Mouse (Mus musculus): ENCODE data around the gene Specc1. TPM values are rescaled to one million over a fixed set of nuclear protein-coding genes. Genes with fewer than 3 reads are reported as not detected.

Specc1 gene
- total and polyA plus RNA-seq, 3 experiments = 2.5 to 5.8 TPM; not detected in 1

DNA sequence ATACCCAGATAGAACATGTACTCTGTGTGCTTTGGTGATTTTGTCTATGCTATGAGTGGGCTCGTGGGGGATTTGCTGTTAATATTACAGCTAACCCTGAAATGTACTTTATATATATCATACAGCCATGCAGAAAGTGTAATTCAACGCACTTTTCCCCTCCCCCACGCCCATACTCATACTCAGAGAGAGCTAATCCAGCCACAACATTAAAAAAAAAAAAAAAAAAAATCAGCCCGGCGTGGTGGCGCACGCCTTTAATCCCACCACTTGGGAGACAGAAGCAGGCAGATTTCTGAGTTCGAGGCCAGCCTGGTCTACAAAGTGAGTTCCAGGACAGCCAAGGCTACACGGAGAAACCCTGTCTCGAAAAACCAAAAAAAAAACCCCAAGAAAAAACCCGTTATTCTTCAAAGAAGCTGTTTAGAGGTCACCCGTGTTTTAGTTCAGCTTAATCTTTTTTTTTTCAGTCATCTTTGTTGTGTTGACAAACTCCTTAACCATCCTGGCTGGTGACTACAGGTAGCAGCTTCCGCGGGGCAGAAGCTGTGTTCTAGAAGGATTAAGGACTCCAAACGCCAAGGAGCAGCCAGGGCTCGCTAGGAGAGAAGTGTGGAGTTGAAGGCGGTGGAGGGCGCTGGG lies 291.3 kb downstream of the Specc1 start (continued):
- no peak for TF ChIP-seq MAX (IDR thresholded peaks at IDR 0.05; ENCODE audit: low read length)
- TF ChIP-seq GABPA (IDR thresholded peaks at IDR 0.05; ENCODE audit: low read depth, low read length) = no peak
- no peak for TF ChIP-seq E2F4 (IDR thresholded peaks at IDR 0.05; ENCODE audit: borderline replicate concordance, low read depth, low read length)

DNA sequence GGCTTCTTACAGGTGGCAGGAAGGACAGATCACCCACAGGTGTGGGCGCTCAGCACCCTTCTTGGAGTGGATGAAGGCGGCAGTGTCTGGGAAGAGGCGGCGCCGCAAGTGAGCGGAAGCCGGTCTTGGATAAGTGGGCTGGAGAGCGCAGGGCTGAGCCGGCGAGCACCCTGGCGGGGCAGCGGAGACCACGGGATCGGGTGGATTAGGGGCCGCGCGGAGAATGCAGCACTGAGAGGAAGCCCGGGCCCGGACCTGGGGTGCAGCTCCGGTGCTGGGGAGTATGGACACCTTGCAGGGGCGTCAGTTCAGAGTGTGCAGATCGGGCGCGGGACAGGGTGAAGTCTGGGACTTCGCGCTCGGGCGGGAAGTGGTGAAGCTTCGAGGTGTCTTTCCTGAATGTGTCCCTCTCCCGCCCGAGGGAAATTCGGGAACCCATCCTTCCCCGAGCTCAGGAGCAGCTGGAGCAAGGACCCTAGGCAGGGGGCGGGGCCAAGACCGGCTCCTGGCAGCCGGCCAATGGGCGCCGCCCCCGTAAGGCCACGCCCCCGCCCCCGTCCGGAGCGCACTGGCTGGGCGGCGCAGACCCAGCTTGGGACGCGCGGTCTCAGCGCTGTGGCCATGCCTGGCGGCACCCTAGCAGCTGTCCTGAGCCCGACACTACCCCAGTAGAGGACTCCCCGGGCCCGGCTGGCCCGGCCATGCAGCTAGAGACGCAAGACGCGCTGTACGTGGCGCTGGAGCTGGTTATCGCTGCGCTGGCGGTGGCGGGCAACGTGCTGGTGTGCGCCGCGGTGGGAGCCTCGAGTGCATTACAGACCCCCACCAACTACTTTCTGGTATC lies 292.1 kb downstream of the Specc1 start, which contains the start of gene Adora2b:
Gene Adora2b, plus strand, starts transcription at position 584 of the 844 bp plus-strand sequence.
- peak; percentile 86 for DNase-seq (ENCODE audit: low read depth, low spot score)
- no peaks in the 10 kb centered on the region for H3K9me3 ChIP-seq (replicated peaks; ENCODE audit: insufficient read depth, low read length)
- peak within 1 kb of the TSS; percentile 71 for H3K9ac ChIP-seq (ENCODE audit: control insufficient read depth, low read depth, low read length, poor library complexity, severe bottlenecking)
- H3K36me3 ChIP-seq (ENCODE audit: control insufficient read depth in 1 of 2, insufficient read depth in 2 of 2, low read length in 2 of 2) = peaks cover 0 to 13% of the 10 kb centered on the region in 2 experiments; a peak in 2 of 4 replicates
- H3K27me3 ChIP-seq (ENCODE audit: control insufficient read depth in 1 of 2, insufficient read depth in 2 of 2, low read length in 2 of 2) = no peaks in the 10 kb centered on the region
- H3K4me3 ChIP-seq (ENCODE audit: control insufficient read depth in 1 of 2, insufficient read depth in 1 of 2, low read depth in 2 of 2, low read length in 2 of 2) = peak within 1 kb of the TSS; percentile 76 to 79
- H3K4me1 ChIP-seq (ENCODE audit: control insufficient read depth in 1 of 2, insufficient read depth in 2 of 2, low read length in 2 of 2) = peaks cover 0 to 16% of the 10 kb centered on the region in 2 experiments; a peak in 3 of 4 replicates
- H3K79me2 ChIP-seq (ENCODE audit: control insufficient read depth, insufficient read depth, low read length, poor library complexity) = no peaks in the 10 kb centered on the region
- no peak within 1 kb of the TSS for H3K27ac ChIP-seq (ENCODE audit: control insufficient read depth, low read depth, low read length)
- 0 out of 2 replicates have a peak, but pooled peaks have one; percentile 5 for TF ChIP-seq ETS1 (IDR thresholded peaks at IDR 0.05; ENCODE audit: low read depth, low read length)
- no peak for TF ChIP-seq ELF1 (IDR thresholded peaks at IDR 0.05; ENCODE audit: low read depth, low read length)
- no peak for TF ChIP-seq GABPA (IDR thresholded peaks at IDR 0.05; ENCODE audit: low read depth, low read length)
- no peak for TF ChIP-seq ZC3H11A (IDR thresholded peaks at IDR 0.05; ENCODE audit: low read depth, low read length)
- no peak for TF ChIP-seq JUND (IDR thresholded peaks at IDR 0.05; ENCODE audit: low read depth, low read length)
- TF ChIP-seq MAFK (IDR thresholded peaks at IDR 0.05; ENCODE audit: borderline replicate concordance, low read depth, low read length) = no peak
- no peak for TF ChIP-seq SMC3 (IDR thresholded peaks at IDR 0.05; ENCODE audit: low read depth, low read length)
- TF ChIP-seq USF2 (IDR thresholded peaks at IDR 0.05; ENCODE audit: borderline replicate concordance in 1 of 2, insufficient read depth in 1 of 2, low read depth in 1 of 2, low read length in 2 of 2) = no peak
- TF ChIP-seq BHLHE40 (IDR thresholded peaks at IDR 0.05; ENCODE audit: borderline replicate concordance, low read depth, low read length) = no peak
- TF ChIP-seq MYC (IDR thresholded peaks at IDR 0.05; ENCODE audit: low read depth, low read length) = no peak
- no peak for TF ChIP-seq GATA1 (IDR thresholded peaks at IDR 0.05; ENCODE audit: low read depth, low read length)
- TF ChIP-seq CHD1 (IDR thresholded peaks at IDR 0.05; ENCODE audit: low read depth, low read length) = no peak; the same call in 1 of the 2 replicates
- no peak for TF ChIP-seq EP300 (IDR thresholded peaks at IDR 0.05; ENCODE audit: low read depth in 1 of 2, low read length in 2 of 2)
- TF ChIP-seq E2F4 (IDR thresholded peaks at IDR 0.05; ENCODE audit: borderline replicate concordance, low read depth, low read length) = no peak
- no peak for TF ChIP-seq SIN3A (IDR thresholded peaks at IDR 0.05; ENCODE audit: low read length)
- no peak for TF ChIP-seq TCF12 (IDR thresholded peaks at IDR 0.05; ENCODE audit: low read depth, low read length)
- no peak; the same call in 1 of the 2 replicates for TF ChIP-seq KAT2A (conservative IDR thresholded peaks at IDR 0.05; ENCODE audit: low read depth, low read length)
- no peak for TF ChIP-seq CHD2 (IDR thresholded peaks at IDR 0.05; ENCODE audit: low read length)
- peak; percentile 77 for TF ChIP-seq MAX (IDR thresholded peaks at IDR 0.05; ENCODE audit: low read length)
- TF ChIP-seq POLR2AphosphoS5 (IDR thresholded peaks at IDR 0.05; ENCODE audit: borderline replicate concordance, low read depth, low read length) = no peak
- no peak for TF ChIP-seq HCFC1 (IDR thresholded peaks at IDR 0.05; ENCODE audit: low read depth, low read length)
- no peak for TF ChIP-seq ZNF384 (IDR thresholded peaks at IDR 0.05; ENCODE audit: low read depth, low read length)
- TF ChIP-seq CTCF (IDR thresholded peaks at IDR 0.05 in 2 of 3, conservative IDR thresholded peaks at IDR 0.05 in 1 of 3; ENCODE audit: control insufficient read depth in 1 of 3, insufficient read depth in 1 of 3, low read depth in 2 of 3, low read length in 3 of 3, poor library complexity in 1 of 3, severe bottlenecking in 1 of 3) = no peak
- 0 out of 2 replicates have a peak, but pooled peaks have one; percentile 7 for TF ChIP-seq ZKSCAN1 (IDR thresholded peaks at IDR 0.05; ENCODE audit: low read depth, low read length)
- 0 out of 2 replicates have a peak, but pooled peaks have one; percentile 39 for TF ChIP-seq MAZ (IDR thresholded peaks at IDR 0.05; ENCODE audit: low read depth, low read length)
- no peak for TF ChIP-seq TBP (IDR thresholded peaks at IDR 0.05; ENCODE audit: low read depth, low read length)
- TF ChIP-seq MEF2A (IDR thresholded peaks at IDR 0.05; ENCODE audit: extremely low read depth, insufficient replicate concordance, low read depth, low read length, poor library complexity, severe bottlenecking) = no peak
- TF ChIP-seq UBTF (IDR thresholded peaks at IDR 0.05; ENCODE audit: borderline replicate concordance, insufficient read depth, low read depth, low read length) = no peak
- TF ChIP-seq ZMIZ1 (IDR thresholded peaks at IDR 0.05; ENCODE audit: low read depth, low read length) = no peak
- TF ChIP-seq RAD21 (IDR thresholded peaks at IDR 0.05; ENCODE audit: low read depth, low read length) = no peak
